Mouse (Mus musculus): ENCODE data around the gene Fbxl8. TPM values are rescaled to one million over a fixed set of nuclear protein-coding genes. Genes with fewer than 3 reads are reported as not detected.

The Fbxl8 gene
- 21.7 TPM for polyA plus RNA-seq (2017; shearing (Covaris generic))

GRCm38 (mm10) chr8:105264024-105264982 lies at the start of gene Fbxl8, which contains the start of gene Tradd:
Gene Fbxl8 (plus strand): TSS chr8:105264648.
Gene Tradd (minus strand): TSS chr8:105264609.

GRCm38 (mm10) chr8:105224413-105225271 lies 39.8 kb upstream of the Fbxl8 start, which contains the start of gene D230025D16Rik:
Gene D230025D16Rik (plus strand): TSS chr8:105225145.

GRCm38 (mm10) chr8:105254966-105255350 lies 9.5 kb upstream of the Fbxl8 start, which contains the start of gene B3gnt9:
Gene B3gnt9 (minus strand): TSS chr8:105255153.

GRCm38 (mm10) chr8:105269461-105269947 lies 5.1 kb downstream of the Fbxl8 start, which contains the start of gene Hsf4:
Gene Hsf4 (plus strand): TSS chr8:105269801.

GRCm38 (mm10) chr8:105275840-105276239 lies 11.4 kb downstream of the Fbxl8 start, which contains the start of gene Nol3:
Gene Nol3 (plus strand): TSS chr8:105276140.

GRCm38 (mm10) chr8:105289805-105290460 lies 25.5 kb downstream of the Fbxl8 start, which contains the start of gene 4931428F04Rik:
Gene 4931428F04Rik (minus strand): TSS chr8:105289864.

GRCm38 (mm10) chr8:105295895-105296573 lies 31.6 kb downstream of the Fbxl8 start, which contains the start of gene Exoc3l:
Gene Exoc3l (minus strand): TSS chr8:105296101.

GRCm38 (mm10) chr8:105297511-105298192 lies 33.2 kb downstream of the Fbxl8 start, which contains the start of gene E2f4:
Gene E2f4 (plus strand): TSS chr8:105297663.

GRCm38 (mm10) chr8:105305211-105306145 lies 41.0 kb downstream of the Fbxl8 start, which contains the start of gene Elmo3:
Gene Elmo3 (plus strand): TSS chr8:105305601.

Other genes starting within 250 kb of the Fbxl8 start
- not detected for gene Ces3a, start 216.0 kb upstream of the Fbxl8 start, polyA plus RNA-seq (2017; shearing (Covaris generic))
- not detected for gene Ces3b, start 180.9 kb upstream of the Fbxl8 start, polyA plus RNA-seq (2017; shearing (Covaris generic))
- gene Ces4a, start 132.8 kb upstream of the Fbxl8 start, polyA plus RNA-seq (2017; shearing (Covaris generic)) = not detected
- gene Cbfb, start 94.0 kb upstream of the Fbxl8 start, polyA plus RNA-seq (2017; shearing (Covaris generic)) = 118 TPM
- 27.3 TPM for gene D230025D16Rik, start 39.5 kb upstream of the Fbxl8 start, polyA plus RNA-seq (2017; shearing (Covaris generic))
- 0.92 TPM for gene B3gnt9, start 9.5 kb upstream of the Fbxl8 start, polyA plus RNA-seq (2017; shearing (Covaris generic))
- 80.1 TPM for gene Tradd, start within 50 bp of the Fbxl8 start, polyA plus RNA-seq (2017; shearing (Covaris generic))
- gene Hsf4, start 5.2 kb downstream of the Fbxl8 start, polyA plus RNA-seq (2017; shearing (Covaris generic)) = 0.80 TPM
- gene Nol3, start 11.5 kb downstream of the Fbxl8 start, polyA plus RNA-seq (2017; shearing (Covaris generic)) = not detected
- gene 4931428F04Rik, start 25.2 kb downstream of the Fbxl8 start, polyA plus RNA-seq (2017; shearing (Covaris generic)) = 1.3 TPM
- gene Exoc3l, start 31.5 kb downstream of the Fbxl8 start, polyA plus RNA-seq (2017; shearing (Covaris generic)) = 1.5 TPM
- gene E2f4, start 33.0 kb downstream of the Fbxl8 start, polyA plus RNA-seq (2017; shearing (Covaris generic)) = 168 TPM
- gene Elmo3, start 41.0 kb downstream of the Fbxl8 start, polyA plus RNA-seq (2017; shearing (Covaris generic)) = 9.4 TPM
- gene Lrrc29, start 61.6 kb downstream of the Fbxl8 start, polyA plus RNA-seq (2017; shearing (Covaris generic)) = 4.7 TPM
- gene Tmem208, start 61.7 kb downstream of the Fbxl8 start, polyA plus RNA-seq (2017; shearing (Covaris generic)) = 127 TPM
- gene Fhod1, start 83.3 kb downstream of the Fbxl8 start, polyA plus RNA-seq (2017; shearing (Covaris generic)) = 1.7 TPM
- gene Slc9a5, start 84.2 kb downstream of the Fbxl8 start, polyA plus RNA-seq (2017; shearing (Covaris generic)) = 0.91 TPM
- not detected for gene Plekhg4, start 108.6 kb downstream of the Fbxl8 start, polyA plus RNA-seq (2017; shearing (Covaris generic))
- 0.10 TPM for gene Kctd19, start 148.9 kb downstream of the Fbxl8 start, polyA plus RNA-seq (2017; shearing (Covaris generic))
- not detected for gene Lrrc36, start 148.9 kb downstream of the Fbxl8 start, polyA plus RNA-seq (2017; shearing (Covaris generic))
- 0.35 TPM for gene Tppp3, start 206.9 kb downstream of the Fbxl8 start, polyA plus RNA-seq (2017; shearing (Covaris generic))
- gene Zdhhc1, start 232.3 kb downstream of the Fbxl8 start, polyA plus RNA-seq (2017; shearing (Covaris generic)) = 5.9 TPM

All from CD4-positive, CD25-positive, alpha-beta regulatory T cell (primary cell).